Mouse (Mus musculus) heart, postnatal 0 days (tissue): ENCODE measurements around the gene Lrrk1. TPM values are rescaled to one million over a fixed set of nuclear protein-coding genes. Genes with fewer than 3 reads are reported as not detected.
A peak's percentile ranks its signal among the peaks of the same experiment; 100 is the strongest.

ENCODE experiments used
- ATAC-seq: fragments of 200-750 bp; cut with Nextera tagmentation; 2 replicates; pipeline ENCODE4 v1.8.0; 2017; ENCODE audit warnings: low read depth, moderate number of reproducible peaks, moderate library complexity; ENCODE audit not compliant: insufficient read depth
- DNase-seq: peaks from one replicate; pipeline ENCODE4 v3.0.0-alpha.2; 2016; ENCODE audit warnings: low spot score
- H3K27ac ChIP-seq: fragments of 300-500 bp; sonication (generic); 2 replicates; pipeline ENCODE4 v1.5.1; 2014; ENCODE audit warnings: low read depth, mild to moderate bottlenecking
- H3K27me3 ChIP-seq: fragments of 300-500 bp; sonication (generic); 2 replicates; pipeline ENCODE4 v1.6.1; 2014; ENCODE audit warnings: low read length, mixed read lengths; ENCODE audit not compliant: control insufficient read depth, insufficient read depth
- H3K36me3 ChIP-seq: fragments of 300-500 bp; sonication (generic); replicated peaks from 2 replicates; pipeline ENCODE4 v1.6.1; 2014; ENCODE audit warnings: low read length, mixed read lengths; ENCODE audit not compliant: control insufficient read depth, insufficient read depth
- H3K4me1 ChIP-seq: fragments of 300-500 bp; sonication (generic); 2 replicates; pipeline ENCODE4 v1.6.1; 2014; ENCODE audit warnings: antibody characterized with exemption; ENCODE audit not compliant: control insufficient read depth, insufficient read depth
- H3K4me2 ChIP-seq: fragments of 300-500 bp; sonication (generic); 2 replicates; pipeline ENCODE4 v1.6.1; 2014; ENCODE audit warnings: low read depth, mild to moderate bottlenecking, low read length, moderate library complexity
- H3K4me3 ChIP-seq: fragments of 300-500 bp; sonication (generic); 2 replicates; pipeline ENCODE4 v1.5.1; 2014; ENCODE audit warnings: low read depth, low read length
- H3K9ac ChIP-seq: fragments of 300-500 bp; sonication (generic); replicated peaks from 2 replicates; pipeline ENCODE4 v1.6.1; 2014; ENCODE audit warnings: low read depth, low read length, mixed read lengths
- H3K9me3 ChIP-seq: fragments of 300-500 bp; sonication (generic); replicated peaks from 2 replicates; pipeline ENCODE4 v1.6.1; 2016; ENCODE audit warnings: low read length; ENCODE audit not compliant: control insufficient read depth
- CTCF ChIP-seq: IDR thresholded peaks from 2 replicates; pipeline ENCODE4 v1.5.1; 2016; ENCODE audit warnings: antibody characterized with exemption, control low read depth, low read depth
- EP300 ChIP-seq: IDR thresholded peaks from 2 replicates; pipeline ENCODE4 v1.6.1; 2016; ENCODE audit warnings: antibody characterized with exemption, low read depth
- whole genome bisulfite sequencing: fragments of 180-500 bp; shearing (Covaris S2); extraction: QIAGEN DNeasy Blood & Tissue Kit; methylation state at CpG from one replicate; pipeline ENCODE4 v1.1.7; 2014; 5-methylcytosine and 5-hydroxymethylcytosine counted together
- polyA plus RNA-seq: library from polyadenylated mRNA; unstranded; fragments of >200 nt; fragmentation: Nextera tagmentation; extraction: Ambion mirVana; gene quantifications from 2 replicates; pipeline ENCODE4 v1.2.1, GENCODE M21; 2015
- total RNA-seq: library from RNA; depleted of rRNA; stranded (reverse); fragments of >200 nt; gene quantifications from 2 replicates; pipeline ENCODE4 v1.2.3, GENCODE M21; 2014; ENCODE audit warnings: low replicate concordance

Lrrk1 gene
- total and polyA plus RNA-seq, 2 experiments from 2014 or later = 4.1 to 10.3 TPM

DNA sequence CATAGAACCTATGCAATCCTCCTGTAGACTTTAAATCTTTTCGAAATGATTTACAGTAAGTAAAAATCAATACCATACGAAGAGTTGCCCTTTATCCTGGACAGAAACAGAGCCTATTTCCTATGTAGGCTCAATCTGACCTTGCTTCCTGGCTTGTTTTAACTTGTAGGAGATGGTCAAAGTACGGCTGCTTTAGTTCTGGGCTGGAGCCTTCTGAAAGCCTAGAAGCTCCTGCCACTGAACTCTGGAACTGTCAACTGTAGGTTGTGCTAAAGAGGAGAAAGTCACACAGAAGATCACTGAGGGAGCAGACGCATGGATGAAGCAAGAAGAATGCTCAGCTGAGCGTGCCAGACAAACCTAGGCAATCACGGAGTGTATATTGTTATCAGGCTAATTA is 17.2 kb downstream of the Lrrk1 start:
- no peaks in the 10 kb centered on the region for H3K9me3 ChIP-seq
- no peak overlapping the region for H3K4me3 ChIP-seq
- no peaks in the 10 kb centered on the region for H3K27me3 ChIP-seq
- DNase-seq = no peak
- no peak overlapping the region for H3K27ac ChIP-seq
- no peak overlapping the region for H3K4me2 ChIP-seq
- WGBS = 86% methylated on average over 6 of the region's 6 CpGs
- no peaks in the 10 kb centered on the region for H3K36me3 ChIP-seq
- no peak overlapping the region for H3K9ac ChIP-seq
- ATAC-seq = no peak
- TF ChIP-seq EP300 (no peak), CTCF (no peak)
- H3K4me1 ChIP-seq = no peaks in the 10 kb centered on the region; the same call in 1 of the 2 replicates

DNA sequence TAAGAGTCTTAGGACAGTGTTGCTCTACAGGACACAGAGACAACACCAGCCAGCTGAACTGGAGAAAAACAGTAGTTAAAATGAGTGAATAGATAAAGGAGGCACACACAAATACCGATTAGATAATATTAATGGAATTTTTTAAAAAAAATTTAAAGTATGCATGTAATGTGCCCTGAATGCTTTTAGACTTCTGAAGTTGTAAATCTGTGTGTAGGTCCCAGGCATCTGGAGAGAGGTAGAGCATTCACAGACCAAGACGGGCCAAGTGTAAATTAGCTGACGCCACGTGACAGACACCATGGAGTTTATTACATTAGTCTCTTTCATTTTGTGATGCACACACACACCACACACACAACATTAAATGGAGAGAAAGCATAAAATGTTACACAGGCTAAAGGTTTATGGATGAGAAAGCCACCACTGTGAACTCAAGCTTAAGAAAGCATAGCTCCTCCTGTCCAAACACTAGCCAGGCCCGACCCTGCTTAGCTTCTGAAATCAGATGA is 18.2 kb downstream of the Lrrk1 start:
- no peaks in the 10 kb centered on the region for H3K36me3 ChIP-seq
- ATAC-seq (no peak), DNase-seq (no peak)
- H3K9me3 ChIP-seq = no peaks in the 10 kb centered on the region
- H3K4me3 ChIP-seq = no peak overlapping the region
- no peak overlapping the region for H3K9ac ChIP-seq
- 50% methylated on average over 5 of the region's 5 CpGs for WGBS
- no peaks in the 10 kb centered on the region for H3K27me3 ChIP-seq
- no peaks in the 10 kb centered on the region; the same call in 1 of the 2 replicates for H3K4me1 ChIP-seq
- TF ChIP-seq EP300 = no peak
- TF ChIP-seq CTCF = no peak
- H3K27ac ChIP-seq = 0 out of 2 replicates have a peak overlapping the region, but pooled peaks have one; percentile 27
- no peak overlapping the region for H3K4me2 ChIP-seq

GRCm38 (mm10) chr7:66369071-66369933 is 18.8 kb downstream of the Lrrk1 start:
- no peak overlapping the region for H3K4me2 ChIP-seq
- H3K9me3 ChIP-seq = no peaks in the 10 kb centered on the region
- WGBS = 64% methylated on average over 5 of the region's 5 CpGs
- H3K9ac ChIP-seq = no peak overlapping the region
- no peak for ATAC-seq
- 0 out of 2 replicates have a peak overlapping the region, but pooled peaks have one; percentile 27 for H3K27ac ChIP-seq
- H3K36me3 ChIP-seq = no peaks in the 10 kb centered on the region
- TF ChIP-seq EP300 = no peak
- no peak for TF ChIP-seq CTCF
- H3K27me3 ChIP-seq = no peaks in the 10 kb centered on the region
- no peaks in the 10 kb centered on the region; the same call in 1 of the 2 replicates for H3K4me1 ChIP-seq
- DNase-seq = no peak
- H3K4me3 ChIP-seq = no peak overlapping the region

GRCm38 (mm10) chr7:66365904-66366303 is 22.2 kb downstream of the Lrrk1 start, which contains the start of gene Gm10974:
Gene Gm10974 (plus strand): TSS chr7:66365905.
- no peaks in the 10 kb centered on the region for H3K36me3 ChIP-seq
- no peaks in the 10 kb centered on the region for H3K27me3 ChIP-seq
- 51% methylated on average over 2 of the region's 2 CpGs for WGBS
- no peak for TF ChIP-seq EP300
- TF ChIP-seq CTCF = no peak
- no peak within 1 kb of the TSS for H3K9ac ChIP-seq
- no peak within 1 kb of the TSS for H3K27ac ChIP-seq
- no peak within 1 kb of the TSS for H3K4me3 ChIP-seq
- no peaks in the 10 kb centered on the region; the same call in 1 of the 2 replicates for H3K4me1 ChIP-seq
- 0 out of 2 replicates have a peak, but pooled peaks have one; percentile 36 for ATAC-seq
- peaks cover 9% of the 10 kb centered on the region; the same call in 1 of the 2 replicates for H3K9me3 ChIP-seq
- no peak for DNase-seq
- no peak within 1 kb of the TSS for H3K4me2 ChIP-seq

DNA sequence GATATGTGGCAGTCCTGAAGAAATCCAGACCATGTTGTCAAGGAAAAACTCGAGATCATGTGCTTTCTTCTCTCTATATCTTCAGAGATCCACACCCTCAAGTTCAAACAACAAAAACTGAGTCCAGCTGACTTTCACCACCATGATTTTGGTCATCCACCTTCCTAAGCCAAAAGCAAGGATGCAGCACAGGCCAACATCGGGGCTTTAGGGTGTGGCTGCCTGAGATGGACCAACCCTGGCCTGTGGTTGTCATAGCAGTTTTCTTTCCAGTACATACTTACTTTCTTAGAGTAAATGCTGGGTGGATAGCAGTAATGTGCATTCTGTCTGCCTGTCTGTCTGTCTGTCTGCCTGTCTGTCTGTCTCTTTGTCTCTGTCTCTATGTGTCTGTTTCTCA is 22.7 kb downstream of the Lrrk1 start:
- no peak for DNase-seq
- no peaks in the 10 kb centered on the region; the same call in 1 of the 2 replicates for H3K4me1 ChIP-seq
- no peak overlapping the region for H3K4me2 ChIP-seq
- H3K27me3 ChIP-seq = no peaks in the 10 kb centered on the region
- H3K9me3 ChIP-seq = peaks cover 12% of the 10 kb centered on the region
- H3K27ac ChIP-seq = no peak overlapping the region
- TF ChIP-seq CTCF (no peak), EP300 (no peak)
- no peak overlapping the region for H3K9ac ChIP-seq
- peaks cover 3% of the 10 kb centered on the region; the same call in 1 of the 2 replicates for H3K36me3 ChIP-seq
- ATAC-seq = no peak
- WGBS = 66% methylated on average over 2 of the region's 2 CpGs
- H3K4me3 ChIP-seq = no peak overlapping the region
